Mouse (Mus musculus): Measurements from ENCODE around the gene Ldb3.

- TF ChIP-seq CTCF (IDR thresholded peaks at IDR 0.05; ENCODE audit: low read depth, low read length) (no peak), POLR2A (IDR thresholded peaks at IDR 0.05; ENCODE audit: borderline replicate concordance, low read depth, low read length) (no peak)
These were observed 477 bp downstream of the Ldb3 start for GRCm38 (mm10) chr14:34588005-34588404.
